Mouse (Mus musculus): ENCODE measurements around the gene Enpp6.

- TF ChIP-seq MAX (IDR thresholded peaks at IDR 0.05; ENCODE audit: low read depth) (no peak), POLR2A (IDR thresholded peaks at IDR 0.05; ENCODE audit: insufficient read length, low read depth) (no peak), TCF12 (IDR thresholded peaks at IDR 0.05; ENCODE audit: insufficient read depth, poor library complexity, severe bottlenecking) (no peak), MYOG (IDR thresholded peaks at IDR 0.05; ENCODE audit: control insufficient read depth in 1 of 3, insufficient read depth in 1 of 3, insufficient read length in 2 of 3, low read depth in 2 of 3) (no peak), REST (IDR thresholded peaks at IDR 0.05; ENCODE audit: insufficient read depth, insufficient read length) (no peak), CEBPB (IDR thresholded peaks at IDR 0.05; ENCODE audit: insufficient read depth, poor library complexity, severe bottlenecking) (no peak), USF1 (IDR thresholded peaks at IDR 0.05; ENCODE audit: low read depth) (no peak), POLR2AphosphoS2 (IDR thresholded peaks at IDR 0.05; ENCODE audit: insufficient read length, low read depth) (no peak)
These were observed 148.9 kb downstream of the Enpp6 start for GRCm38 (mm10) chr8:47135586-47135985.

Data from myocyte (in vitro differentiated cells).